Mouse (Mus musculus) CD4-positive, CD25-positive, alpha-beta regulatory T cell, adult 4 months (primary cell): Measurements from ENCODE around the gene Tmem238. TPM values are rescaled to one million over a fixed set of nuclear protein-coding genes. Genes with fewer than 3 reads are reported as not detected.

Experiments
- ATAC-seq: one replicate; pipeline ENCODE4 v1.8.0; 2017
- polyA plus RNA-seq, 2 experiments: library from polyadenylated mRNA; unstranded; fragments of 100-300 nt; shearing (Covaris generic); gene quantifications; one replicate each; pipeline ENCODE4 v1.2.1; 2017

Gene Tmem238
- polyA plus RNA-seq, 2 experiments from 2014 or later = 0.86 TPM; not detected in 1

GRCm38 (mm10) chr7:4792278-4793212 lies 3.1 kb upstream of the Tmem238 start, which contains the start of gene Rpl28:
TSS of gene Rpl28 (plus strand) at chr7:4792874.
- ATAC-seq = peak; percentile 94

- no peak for ATAC-seq
Observed at GRCm38 (mm10) chr7:4788499-4789435, 689 bp downstream of the Tmem238 start.

- ATAC-seq = no peak
Observed at GRCm38 (mm10) chr7:4783667-4784268, 5.7 kb downstream of the Tmem238 start.

- no peak for ATAC-seq
Observed at GRCm38 (mm10) chr7:4782759-4783158, 6.7 kb downstream of the Tmem238 start, which contains the start of the genes Il11 and Tmem190. TSS of gene Il11 (minus strand) at chr7:4782859. TSS of gene Tmem190 (plus strand) at chr7:4782937.

- ATAC-seq = no peak
Observed at GRCm38 (mm10) chr7:4782130-4782529, 7.3 kb downstream of the Tmem238 start.

- no peak for ATAC-seq
Observed at GRCm38 (mm10) chr7:4779921-4780320, 9.5 kb downstream of the Tmem238 start.

- ATAC-seq = no peak
Observed at GRCm38 (mm10) chr7:4777851-4778637, 11.4 kb downstream of the Tmem238 start.

- ATAC-seq = peak; percentile 62
Observed at GRCm38 (mm10) chr7:4776861-4777830, 12.3 kb downstream of the Tmem238 start.

GRCm38 (mm10) chr7:4776131-4776530 lies 13.3 kb downstream of the Tmem238 start:
- ATAC-seq = no peak

GRCm38 (mm10) chr7:4771202-4771601 lies 18.3 kb downstream of the Tmem238 start, which contains the start of gene Fam71e2:
TSS of gene Fam71e2 (minus strand) at chr7:4771302.
- ATAC-seq = no peak

- ATAC-seq = no peak
Observed at GRCm38 (mm10) chr7:4764946-4765710, 24.3 kb downstream of the Tmem238 start.

GRCm38 (mm10) chr7:4759670-4760069 lies 29.8 kb downstream of the Tmem238 start:
- no peak for ATAC-seq

- ATAC-seq = peak; percentile 71
Observed at GRCm38 (mm10) chr7:4752821-4753570, 36.5 kb downstream of the Tmem238 start, which contains the start of gene Cox6b2. TSS of gene Cox6b2 (minus strand) at chr7:4753094.

GRCm38 (mm10) chr7:4751971-4752820 lies 37.3 kb downstream of the Tmem238 start:
- peak; percentile 22 for ATAC-seq

- no peak for ATAC-seq
Observed at GRCm38 (mm10) chr7:4749169-4749568, 40.3 kb downstream of the Tmem238 start.

GRCm38 (mm10) chr7:4748321-4748720 lies 41.1 kb downstream of the Tmem238 start:
- no peak for ATAC-seq

GRCm38 (mm10) chr7:4747156-4747899 lies 42.1 kb downstream of the Tmem238 start:
- ATAC-seq = no peak
